Mouse (Mus musculus) kidney, embryonic 15.5 days (tissue): ENCODE results near the gene Olfr645. TPM values are rescaled to one million over a fixed set of nuclear protein-coding genes. Genes with fewer than 3 reads are reported as not detected.

Source experiments
- polyA plus RNA-seq: library from polyadenylated mRNA; unstranded; fragments of >200 nt; fragmentation: Nextera tagmentation; extraction: Ambion mirVana; gene quantifications from 2 replicates; pipeline ENCODE4 v1.2.1, GENCODE M21; 2015

Gene Olfr645
- polyA plus RNA-seq, 1 experiment from 2014 or later, result not detected

Other genes with a start within 250 kb of the Olfr645 start
- gene Hbb-bh2, start 244.9 kb downstream of the Olfr645 start, polyA plus RNA-seq, result not detected in 2 replicates
- gene Hbb-bh1, start 242.3 kb downstream of the Olfr645 start, polyA plus RNA-seq, result 1.8 and 2.3 TPM in 2 replicates
- 188 and 278 TPM in 2 replicates for gene Hbb-y, start 232.2 kb downstream of the Olfr645 start, polyA plus RNA-seq
- gene Olfr66, start 199.2 kb downstream of the Olfr645 start, polyA plus RNA-seq, result not detected in 2 replicates
- not detected in 2 replicates for gene Olfr64, start 191.0 kb downstream of the Olfr645 start, polyA plus RNA-seq
- gene Olfr65, start 182.0 kb downstream of the Olfr645 start, polyA plus RNA-seq, result not detected in 2 replicates
- not detected in 2 replicates for gene Olfr631, start 156.6 kb downstream of the Olfr645 start, polyA plus RNA-seq
- not detected in 2 replicates for gene Olfr632, start 151.1 kb downstream of the Olfr645 start, polyA plus RNA-seq
- not detected in 2 replicates for gene Olfr633, start 141.0 kb downstream of the Olfr645 start, polyA plus RNA-seq
- gene Olfr635, start 114.3 kb downstream of the Olfr645 start, polyA plus RNA-seq, result not detected in 2 replicates
- gene Olfr638, start 86.7 kb downstream of the Olfr645 start, polyA plus RNA-seq, result not detected in 2 replicates
- gene Olfr639, start 68.2 kb downstream of the Olfr645 start, polyA plus RNA-seq, result 0.03 TPM in 1 of 2 replicates, not detected in the other
- gene Olfr640, start 59.9 kb downstream of the Olfr645 start, polyA plus RNA-seq, result not detected in 2 replicates
- gene Olfr641, start 50.0 kb downstream of the Olfr645 start, polyA plus RNA-seq, result not detected in 2 replicates
- gene Olfr642, start 32.8 kb downstream of the Olfr645 start, polyA plus RNA-seq, result not detected in 2 replicates
- not detected in 2 replicates for gene 4930516K23Rik, start 24.0 kb downstream of the Olfr645 start, polyA plus RNA-seq
- gene Olfr644, start 13.6 kb downstream of the Olfr645 start, polyA plus RNA-seq, result not detected in 2 replicates
- gene Olfr646, start 19.4 kb upstream of the Olfr645 start, polyA plus RNA-seq, result not detected in 2 replicates
- gene Ubqln5, start 44.4 kb upstream of the Olfr645 start, polyA plus RNA-seq, result not detected in 2 replicates
- gene Olfr643, start 51.9 kb upstream of the Olfr645 start, polyA plus RNA-seq, result not detected in 2 replicates
- not detected in 2 replicates for gene Ubqln3, start 57.8 kb upstream of the Olfr645 start, polyA plus RNA-seq
- not detected in 2 replicates for gene Ubqlnl, start 65.1 kb upstream of the Olfr645 start, polyA plus RNA-seq
- not detected in 2 replicates for gene Olfm5, start 79.4 kb upstream of the Olfr645 start, polyA plus RNA-seq
- 0.10 and 0.14 TPM in 2 replicates for gene Olfr648, start 97.9 kb upstream of the Olfr645 start, polyA plus RNA-seq
- gene Olfr649, start 110.5 kb upstream of the Olfr645 start, polyA plus RNA-seq, result not detected in 2 replicates
- 1.9 and 2.2 TPM in 2 replicates for gene Trim6, start 133.3 kb upstream of the Olfr645 start, polyA plus RNA-seq
- gene Trim34a, start 159.0 kb upstream of the Olfr645 start, polyA plus RNA-seq, result 2.0 and 2.1 TPM in 2 replicates
- gene Trim5, start 202.6 kb upstream of the Olfr645 start, polyA plus RNA-seq, result 0.30 and 0.38 TPM in 2 replicates
- 7.1 and 7.5 TPM in 2 replicates for gene Trim12a, start 230.0 kb upstream of the Olfr645 start, polyA plus RNA-seq
- gene Trim34b, start 244.0 kb upstream of the Olfr645 start, polyA plus RNA-seq, result 0.09 TPM in 1 of 2 replicates, not detected in the other